Mouse (Mus musculus): ENCODE measurements at regions not wholly inside any gene's neighbourhood (a gene's known extent, or its start where the extent isn't known, plus 50 kb on each side); places are given as distances from the start of the nearest gene placed in this dataset.
A peak's percentile ranks its signal among the peaks of the same experiment; 100 is the strongest.

- Histone ChIP-seq H3K4me1 (peaks cover 12% of the 10 kb centered on the region), H3K4me2 (replicated peaks) (no peak overlapping the region), H3K27me3 (no peaks in the 10 kb centered on the region), H3K27ac (replicated peaks) (no peak overlapping the region), H3K4me3 (no peak overlapping the region), H3K9me3 (no peaks in the 10 kb centered on the region), H3K9ac (replicated peaks) (no peak overlapping the region), H3K36me3 (no peaks in the 10 kb centered on the region)
- WGBS, result 95% methylated on average over 3 of the region's 3 CpGs
- no peak for ATAC-seq (replicated peaks)
Observed at GRCm38 (mm10) chr13:112170872-112171271, 117.4 kb upstream of the Ankrd55 start.

DNA sequence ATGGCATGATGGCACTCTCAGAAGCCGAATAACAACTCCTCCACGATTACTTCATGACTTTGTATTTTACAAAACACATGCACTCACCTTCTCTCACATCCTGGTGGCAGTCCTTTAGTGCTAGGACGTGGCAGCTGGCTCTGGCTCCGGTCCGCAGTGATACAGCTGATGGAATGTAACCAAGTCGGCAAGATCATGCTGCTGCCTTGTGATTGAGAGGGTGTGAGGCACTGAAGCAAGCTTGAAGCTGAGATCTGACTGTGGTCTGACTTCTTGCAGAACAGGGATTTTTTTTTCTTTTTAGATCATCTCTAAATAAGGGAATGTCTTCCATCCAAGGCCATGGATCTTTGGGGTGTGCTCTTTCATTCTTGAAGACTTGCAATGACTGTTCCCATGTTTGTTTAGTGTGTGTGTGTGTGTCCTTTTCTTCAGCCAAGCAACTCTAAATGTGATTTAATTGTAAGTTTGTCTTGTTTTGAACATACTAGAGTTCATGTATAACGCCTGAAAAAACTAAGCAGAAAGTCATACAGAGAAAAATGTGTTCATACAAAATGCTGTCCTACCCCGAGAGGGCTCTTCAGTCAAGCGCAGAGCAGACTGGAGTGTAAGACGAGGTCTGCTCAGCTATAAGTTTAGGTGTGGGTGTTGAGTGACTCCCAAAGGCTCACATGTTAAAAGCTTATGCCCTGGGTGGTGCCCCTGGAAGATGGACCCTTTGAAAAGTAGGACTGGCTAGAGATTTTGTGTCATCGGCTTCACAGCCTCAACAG, 116.1 kb upstream of the Ankrd55 start:
- Histone ChIP-seq H3K27me3 (no peaks in the 10 kb centered on the region), H3K9ac (replicated peaks) (no peak overlapping the region), H3K27ac (replicated peaks) (no peak overlapping the region), H3K9me3 (no peaks in the 10 kb centered on the region), H3K4me1 (no peaks in the 10 kb centered on the region), H3K36me3 (no peaks in the 10 kb centered on the region), H3K4me3 (no peak overlapping the region), H3K4me2 (replicated peaks) (no peak overlapping the region)
- 84% methylated on average over 11 of the region's 11 CpGs for WGBS
- no peak for ATAC-seq (replicated peaks)

GRCm38 (mm10) chr13:112173973-112174372, 114.3 kb upstream of the Ankrd55 start:
- Histone ChIP-seq H3K4me2 (replicated peaks) (no peak overlapping the region), H3K9ac (replicated peaks) (no peak overlapping the region), H3K27ac (replicated peaks) (no peak overlapping the region), H3K36me3 (no peaks in the 10 kb centered on the region), H3K4me3 (no peak overlapping the region), H3K27me3 (no peaks in the 10 kb centered on the region), H3K4me1 (no peaks in the 10 kb centered on the region), H3K9me3 (no peaks in the 10 kb centered on the region)
- 86% methylated on average over 8 of the region's 8 CpGs for WGBS
- ATAC-seq (replicated peaks), result no peak

- Histone ChIP-seq H3K27me3 (no peaks in the 10 kb centered on the region), H3K4me3 (no peak overlapping the region), H3K27ac (replicated peaks) (no peak overlapping the region), H3K4me1 (no peaks in the 10 kb centered on the region), H3K9me3 (no peaks in the 10 kb centered on the region), H3K4me2 (replicated peaks) (no peak overlapping the region), H3K36me3 (no peaks in the 10 kb centered on the region), H3K9ac (replicated peaks) (no peak overlapping the region)
- ATAC-seq (replicated peaks), result no peak
- 94% methylated on average over 4 of the region's 4 CpGs for WGBS
Observed at GRCm38 (mm10) chr13:112178031-112178430, 110.2 kb upstream of the Ankrd55 start.

DNA sequence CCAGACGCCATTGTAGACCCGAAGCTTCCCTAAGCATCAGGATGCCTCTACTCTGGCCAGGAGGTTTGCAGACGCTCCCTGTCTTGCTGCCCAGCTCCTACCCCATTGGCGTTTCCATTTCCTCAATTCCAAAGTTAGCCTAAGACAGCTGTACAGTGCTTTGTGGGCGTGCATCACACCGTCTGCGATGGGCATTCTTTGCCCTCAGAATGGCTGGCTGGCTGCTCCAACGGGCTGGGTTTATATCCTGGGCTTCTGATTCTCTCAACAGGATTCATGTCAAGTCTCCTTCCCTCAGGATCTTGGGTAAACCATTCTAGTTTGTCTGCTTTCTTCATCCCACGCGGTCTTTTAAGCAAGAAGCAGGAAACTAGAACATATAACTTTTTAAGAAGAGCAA, 104.3 kb upstream of the Ankrd55 start:
- no peak overlapping the region for H3K4me2 ChIP-seq (replicated peaks)
- no peaks in the 10 kb centered on the region for H3K9me3 ChIP-seq
- no peak for ATAC-seq (replicated peaks)
- H3K4me1 ChIP-seq, result peaks cover 3% of the 10 kb centered on the region; the same call in 1 of the 2 replicates
- H3K27me3 ChIP-seq, result 0 out of 2 replicates have a peak, but pooled peaks cover 3% of the 10 kb centered on the region
- H3K27ac ChIP-seq (replicated peaks), result no peak overlapping the region
- H3K4me3 ChIP-seq, result no peak overlapping the region
- H3K36me3 ChIP-seq, result no peaks in the 10 kb centered on the region
- WGBS, result 95% methylated on average over 10 of the region's 10 CpGs
- H3K9ac ChIP-seq (replicated peaks), result no peak overlapping the region

- no peak for ATAC-seq (replicated peaks)
- 48% methylated on average over 12 of the region's 12 CpGs for WGBS
- Histone ChIP-seq H3K4me3 (no peak overlapping the region), H3K27me3 (0 out of 2 replicates have a peak, but pooled peaks cover 3% of the 10 kb centered on the region), H3K9ac (replicated peaks) (no peak overlapping the region), H3K36me3 (no peaks in the 10 kb centered on the region), H3K4me1 (peaks cover 3% of the 10 kb centered on the region; the same call in 1 of the 2 replicates), H3K4me2 (replicated peaks) (no peak overlapping the region), H3K27ac (replicated peaks) (no peak overlapping the region), H3K9me3 (no peaks in the 10 kb centered on the region)
Observed at GRCm38 (mm10) chr13:112185116-112185515, 103.1 kb upstream of the Ankrd55 start.

- Histone ChIP-seq H3K9me3 (no peaks in the 10 kb centered on the region), H3K4me1 (peaks cover 3% of the 10 kb centered on the region; the same call in 1 of the 2 replicates), H3K4me2 (replicated peaks) (no peak overlapping the region), H3K36me3 (no peaks in the 10 kb centered on the region), H3K4me3 (no peak overlapping the region), H3K27ac (replicated peaks) (no peak overlapping the region), H3K9ac (replicated peaks) (no peak overlapping the region), H3K27me3 (0 out of 2 replicates have a peak, but pooled peaks cover 3% of the 10 kb centered on the region)
- 35% methylated on average over 3 of the region's 3 CpGs for WGBS
- ATAC-seq (replicated peaks), result peak; percentile 88
Observed at GRCm38 (mm10) chr13:112187226-112187625, 101.0 kb upstream of the Ankrd55 start.

GRCm38 (mm10) chr13:112188313-112188712, 99.9 kb upstream of the Ankrd55 start:
- WGBS, result 82% methylated on average over 7 of the region's 7 CpGs
- H3K4me3 ChIP-seq, result no peak overlapping the region
- peaks cover 3% of the 10 kb centered on the region; the same call in 1 of the 2 replicates for H3K4me1 ChIP-seq
- no peak for ATAC-seq (replicated peaks)
- no peak overlapping the region for H3K27ac ChIP-seq (replicated peaks)
- no peak overlapping the region for H3K4me2 ChIP-seq (replicated peaks)
- H3K9me3 ChIP-seq, result no peaks in the 10 kb centered on the region
- H3K27me3 ChIP-seq, result peaks cover 3% of the 10 kb centered on the region; the same call in 1 of the 2 replicates
- no peaks in the 10 kb centered on the region for H3K36me3 ChIP-seq
- H3K9ac ChIP-seq (replicated peaks), result no peak overlapping the region

- no peak overlapping the region for H3K27ac ChIP-seq (replicated peaks)
- H3K4me2 ChIP-seq (replicated peaks), result no peak overlapping the region
- no peak overlapping the region for H3K9ac ChIP-seq (replicated peaks)
- no peaks in the 10 kb centered on the region for H3K9me3 ChIP-seq
- peaks cover 3% of the 10 kb centered on the region; the same call in 1 of the 2 replicates for H3K4me1 ChIP-seq
- 93% methylated on average over 18 of the region's 18 CpGs for WGBS
- no peak overlapping the region for H3K4me3 ChIP-seq
- no peak for ATAC-seq (replicated peaks)
- no peaks in the 10 kb centered on the region for H3K36me3 ChIP-seq
- peaks cover under 1% of the 10 kb centered on the region; the same call in 1 of the 2 replicates for H3K27me3 ChIP-seq
Observed at GRCm38 (mm10) chr13:112188741-112189476, 99.3 kb upstream of the Ankrd55 start.

DNA sequence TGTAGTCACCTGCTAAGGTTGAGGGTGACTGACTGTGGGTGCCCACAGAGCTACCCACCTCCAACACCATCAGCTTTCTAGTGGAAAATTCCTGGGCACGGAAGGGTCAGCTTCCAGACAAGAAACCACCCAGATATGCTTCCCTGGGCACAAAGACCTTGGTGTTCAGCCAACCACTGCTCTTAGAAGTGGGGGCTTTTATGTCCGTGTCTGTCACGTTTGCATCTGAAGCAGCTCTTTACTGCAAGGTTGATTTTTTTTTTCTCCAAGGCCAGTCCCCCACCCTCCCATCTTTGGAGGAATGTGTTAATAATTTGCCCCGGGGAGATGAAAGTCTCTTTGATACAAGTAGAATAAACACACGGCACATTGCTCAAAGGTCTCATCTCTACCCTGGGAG, 98.6 kb upstream of the Ankrd55 start:
- Histone ChIP-seq H3K4me1 (peaks cover 3% of the 10 kb centered on the region; the same call in 1 of the 2 replicates), H3K27ac (replicated peaks) (no peak overlapping the region), H3K9me3 (no peaks in the 10 kb centered on the region), H3K4me2 (replicated peaks) (no peak overlapping the region), H3K9ac (replicated peaks) (no peak overlapping the region), H3K4me3 (no peak overlapping the region), H3K36me3 (no peaks in the 10 kb centered on the region), H3K27me3 (peaks cover 4% of the 10 kb centered on the region; the same call in 1 of the 2 replicates)
- no peak for ATAC-seq (replicated peaks)
- WGBS, result 63% methylated on average over 5 of the region's 5 CpGs

- ATAC-seq (replicated peaks), result no peak
- H3K4me2 ChIP-seq (replicated peaks), result no peak overlapping the region
- H3K36me3 ChIP-seq, result no peaks in the 10 kb centered on the region
- WGBS, result 40% methylated on average over 9 of the region's 9 CpGs
- H3K4me3 ChIP-seq, result no peak overlapping the region
- no peak overlapping the region for H3K27ac ChIP-seq (replicated peaks)
- H3K27me3 ChIP-seq, result peaks cover 8% of the 10 kb centered on the region; the same call in 1 of the 2 replicates
- H3K9ac ChIP-seq (replicated peaks), result no peak overlapping the region
- no peaks in the 10 kb centered on the region for H3K9me3 ChIP-seq
- H3K4me1 ChIP-seq, result peaks cover 4% of the 10 kb centered on the region; the same call in 1 of the 2 replicates
Observed at GRCm38 (mm10) chr13:112192192-112192905, 95.9 kb upstream of the Ankrd55 start.

GRCm38 (mm10) chr13:112193676-112194075, 94.6 kb upstream of the Ankrd55 start:
- Histone ChIP-seq H3K36me3 (no peaks in the 10 kb centered on the region), H3K4me2 (replicated peaks) (no peak overlapping the region), H3K9ac (replicated peaks) (no peak overlapping the region), H3K27me3 (peaks cover 11% of the 10 kb centered on the region; the same call in 1 of the 2 replicates), H3K4me3 (no peak overlapping the region), H3K4me1 (peaks cover 4% of the 10 kb centered on the region; the same call in 1 of the 2 replicates), H3K27ac (replicated peaks) (no peak overlapping the region), H3K9me3 (no peaks in the 10 kb centered on the region)
- WGBS, result 84% methylated on average over 5 of the region's 5 CpGs
- ATAC-seq (replicated peaks), result no peak
